Mouse (Mus musculus): ENCODE results near the gene Ank2. TPM values are rescaled to one million over a fixed set of nuclear protein-coding genes. Genes with fewer than 3 reads are reported as not detected.

Ank2 gene
- total and polyA plus RNA-seq, 2 experiments, result 1.2 to 5.6 TPM

GRCm38 (mm10) chr3:127267846-127268245 is 231.3 kb downstream of the Ank2 start:
- TF ChIP-seq CTCF (IDR thresholded peaks at IDR 0.05; ENCODE audit: low read depth, low read length), result no peak
- no peak for TF ChIP-seq POLR2A (IDR thresholded peaks at IDR 0.05; ENCODE audit: extremely low read depth, insufficient read depth, low read length)
- no peaks in the 10 kb centered on the region for H3K36me3 ChIP-seq (ENCODE audit: control insufficient read depth, insufficient read depth, low read length)
- H3K79me2 ChIP-seq (ENCODE audit: control insufficient read depth, insufficient read depth, low read length), result no peaks in the 10 kb centered on the region
- WGBS, result 54% methylated on average over 6 of the region's 6 CpGs
- DNase-seq (ENCODE audit: extremely low read depth, low read depth, low spot score), result no peak
- H3K27ac ChIP-seq (replicated peaks; ENCODE audit: insufficient read depth, low read depth, low read length), result no peak overlapping the region
- H3K9ac ChIP-seq (ENCODE audit: low read depth, low read length), result no peak overlapping the region
- H3K4me1 ChIP-seq (ENCODE audit: control insufficient read depth, insufficient read depth, low read length), result no peaks in the 10 kb centered on the region
- no peak overlapping the region for H3K4me3 ChIP-seq (ENCODE audit: insufficient read depth, low read depth, low read length)
- H3K27me3 ChIP-seq (ENCODE audit: control insufficient read depth, insufficient read depth, low read length), result no peaks in the 10 kb centered on the region

GRCm38 (mm10) chr3:127265732-127266131 is 233.4 kb downstream of the Ank2 start:
- DNase-seq (ENCODE audit: extremely low read depth, low read depth, low spot score), result no peak
- Histone ChIP-seq H3K4me1 (ENCODE audit: control insufficient read depth, insufficient read depth, low read length) (no peaks in the 10 kb centered on the region), H3K4me3 (ENCODE audit: insufficient read depth, low read depth, low read length) (no peak overlapping the region), H3K9ac (ENCODE audit: low read depth, low read length) (no peak overlapping the region), H3K79me2 (ENCODE audit: control insufficient read depth, insufficient read depth, low read length) (no peaks in the 10 kb centered on the region), H3K27me3 (ENCODE audit: control insufficient read depth, insufficient read depth, low read length) (no peaks in the 10 kb centered on the region), H3K36me3 (ENCODE audit: control insufficient read depth, insufficient read depth, low read length) (no peaks in the 10 kb centered on the region), H3K27ac (replicated peaks; ENCODE audit: insufficient read depth, low read depth, low read length) (no peak overlapping the region)
- TF ChIP-seq CTCF (IDR thresholded peaks at IDR 0.05; ENCODE audit: low read depth, low read length), result no peak
- TF ChIP-seq POLR2A (IDR thresholded peaks at IDR 0.05; ENCODE audit: extremely low read depth, insufficient read depth, low read length), result no peak
- WGBS, result 80% methylated on average over 5 of the region's 5 CpGs

- Histone ChIP-seq H3K36me3 (ENCODE audit: control insufficient read depth, insufficient read depth, low read length) (no peaks in the 10 kb centered on the region), H3K4me3 (ENCODE audit: insufficient read depth, low read depth, low read length) (no peak overlapping the region), H3K9ac (ENCODE audit: low read depth, low read length) (no peak overlapping the region), H3K79me2 (ENCODE audit: control insufficient read depth, insufficient read depth, low read length) (no peaks in the 10 kb centered on the region), H3K27me3 (ENCODE audit: control insufficient read depth, insufficient read depth, low read length) (no peaks in the 10 kb centered on the region), H3K4me1 (ENCODE audit: control insufficient read depth, insufficient read depth, low read length) (no peaks in the 10 kb centered on the region), H3K27ac (replicated peaks; ENCODE audit: insufficient read depth, low read depth, low read length) (no peak overlapping the region)
- 69% methylated on average over 3 of the region's 3 CpGs for WGBS
- DNase-seq (ENCODE audit: extremely low read depth, low read depth, low spot score), result no peak
- TF ChIP-seq CTCF (IDR thresholded peaks at IDR 0.05; ENCODE audit: low read depth, low read length), result no peak
These were observed 234.0 kb downstream of the Ank2 start for GRCm38 (mm10) chr3:127265182-127265581.

GRCm38 (mm10) chr3:127260786-127261166 is 238.4 kb downstream of the Ank2 start:
- DNase-seq (ENCODE audit: extremely low read depth, low read depth, low spot score), result no peak

GRCm38 (mm10) chr3:127260007-127260785 is 239.0 kb downstream of the Ank2 start:
- WGBS, result 85% methylated on average over 15 of the region's 15 CpGs
- no peaks in the 10 kb centered on the region for H3K4me1 ChIP-seq (ENCODE audit: control insufficient read depth, insufficient read depth, low read length)
- no peak overlapping the region for H3K27ac ChIP-seq (replicated peaks; ENCODE audit: insufficient read depth, low read depth, low read length)
- TF ChIP-seq CTCF (IDR thresholded peaks at IDR 0.05; ENCODE audit: low read depth, low read length) (no peak), POLR2A (IDR thresholded peaks at IDR 0.05; ENCODE audit: extremely low read depth, insufficient read depth, low read length) (no peak)
- no peak for DNase-seq (ENCODE audit: extremely low read depth, low read depth, low spot score)
- no peaks in the 10 kb centered on the region for H3K27me3 ChIP-seq (ENCODE audit: control insufficient read depth, insufficient read depth, low read length)
- no peak overlapping the region for H3K9ac ChIP-seq (ENCODE audit: low read depth, low read length)
- no peak overlapping the region for H3K4me3 ChIP-seq (ENCODE audit: insufficient read depth, low read depth, low read length)
- H3K79me2 ChIP-seq (ENCODE audit: control insufficient read depth, insufficient read depth, low read length), result no peaks in the 10 kb centered on the region
- H3K36me3 ChIP-seq (ENCODE audit: control insufficient read depth, insufficient read depth, low read length), result no peaks in the 10 kb centered on the region

More at GRCm38 (mm10) chr3:127260786-127261166, 238.4 kb downstream of the Ank2 start:
- H3K79me2 ChIP-seq (ENCODE audit: control insufficient read depth, insufficient read depth, low read length), result no peaks in the 10 kb centered on the region
- H3K36me3 ChIP-seq (ENCODE audit: control insufficient read depth, insufficient read depth, low read length), result no peaks in the 10 kb centered on the region
- 73% methylated on average over 7 of the region's 7 CpGs for WGBS
- no peaks in the 10 kb centered on the region for H3K4me1 ChIP-seq (ENCODE audit: control insufficient read depth, insufficient read depth, low read length)
- no peak overlapping the region for H3K4me3 ChIP-seq (ENCODE audit: insufficient read depth, low read depth, low read length)
- H3K27me3 ChIP-seq (ENCODE audit: control insufficient read depth, insufficient read depth, low read length), result no peaks in the 10 kb centered on the region
- no peak overlapping the region for H3K9ac ChIP-seq (ENCODE audit: low read depth, low read length)
- TF ChIP-seq POLR2A (IDR thresholded peaks at IDR 0.05; ENCODE audit: extremely low read depth, insufficient read depth, low read length), result no peak
- TF ChIP-seq CTCF (IDR thresholded peaks at IDR 0.05; ENCODE audit: low read depth, low read length), result no peak
- no peak overlapping the region for H3K27ac ChIP-seq (replicated peaks; ENCODE audit: insufficient read depth, low read depth, low read length)

- TF ChIP-seq CTCF (IDR thresholded peaks at IDR 0.05; ENCODE audit: low read depth, low read length) (no peak), POLR2A (IDR thresholded peaks at IDR 0.05; ENCODE audit: extremely low read depth, insufficient read depth, low read length) (no peak)
- Histone ChIP-seq H3K9ac (ENCODE audit: low read depth, low read length) (no peak overlapping the region), H3K27ac (replicated peaks; ENCODE audit: insufficient read depth, low read depth, low read length) (no peak overlapping the region), H3K79me2 (ENCODE audit: control insufficient read depth, insufficient read depth, low read length) (no peaks in the 10 kb centered on the region), H3K36me3 (ENCODE audit: control insufficient read depth, insufficient read depth, low read length) (no peaks in the 10 kb centered on the region), H3K27me3 (ENCODE audit: control insufficient read depth, insufficient read depth, low read length) (no peaks in the 10 kb centered on the region), H3K4me3 (ENCODE audit: insufficient read depth, low read depth, low read length) (no peak overlapping the region), H3K4me1 (ENCODE audit: control insufficient read depth, insufficient read depth, low read length) (no peaks in the 10 kb centered on the region)
- no peak for DNase-seq (ENCODE audit: extremely low read depth, low read depth, low spot score)
- WGBS, result 58% methylated on average over 15 of the region's 15 CpGs
These were observed 240.6 kb downstream of the Ank2 start for GRCm38 (mm10) chr3:127258466-127259075.

Data from liver, adult 2 months (tissue).